Mouse (Mus musculus): Measurements from ENCODE around the gene Pax7. TPM values are rescaled to one million over a fixed set of nuclear protein-coding genes. Genes with fewer than 3 reads are reported as not detected.

Pax7 gene
- polyA plus RNA-seq, 1 experiment from 2014 or later, result not detected

GRCm38 (mm10) chr4:139771125-139771631 lies 62.1 kb downstream of the Pax7 start:
- Histone ChIP-seq H3K9ac (ENCODE audit: low read depth, low read length) (no peak overlapping the region), H3K4me2 (replicated peaks; ENCODE audit: low read depth, low read length) (no peak overlapping the region), H3K9me3 (ENCODE audit: control insufficient read depth, low read length) (no peaks in the 10 kb centered on the region), H3K27me3 (ENCODE audit: control insufficient read depth, insufficient read depth, low read length) (peaks cover 26% of the 10 kb centered on the region), H3K36me3 (ENCODE audit: control insufficient read depth, insufficient read depth, low read length) (no peaks in the 10 kb centered on the region), H3K4me3 (ENCODE audit: low read length) (no peak overlapping the region), H3K4me1 (ENCODE audit: control insufficient read depth, insufficient read depth, low read length) (no peaks in the 10 kb centered on the region), H3K27ac (ENCODE audit: low read depth, low read length) (no peak overlapping the region)
- ATAC-seq (ENCODE audit: low FRiP score, low TSS enrichment), result no peak
- 8% methylated on average over 9 of the region's 9 CpGs for WGBS

GRCm38 (mm10) chr4:139767823-139768222 lies 65.5 kb downstream of the Pax7 start:
- H3K9ac ChIP-seq (ENCODE audit: low read depth, low read length), result no peak overlapping the region
- H3K27me3 ChIP-seq (ENCODE audit: control insufficient read depth, insufficient read depth, low read length), result peaks cover 40% of the 10 kb centered on the region
- no peaks in the 10 kb centered on the region for H3K9me3 ChIP-seq (ENCODE audit: control insufficient read depth, low read length)
- H3K4me2 ChIP-seq (replicated peaks; ENCODE audit: low read depth, low read length), result no peak overlapping the region
- H3K27ac ChIP-seq (ENCODE audit: low read depth, low read length), result no peak overlapping the region
- 34% methylated on average over 5 of the region's 5 CpGs for WGBS
- no peaks in the 10 kb centered on the region for H3K4me1 ChIP-seq (ENCODE audit: control insufficient read depth, insufficient read depth, low read length)
- H3K36me3 ChIP-seq (ENCODE audit: control insufficient read depth, insufficient read depth, low read length), result no peaks in the 10 kb centered on the region
- no peak overlapping the region for H3K4me3 ChIP-seq (ENCODE audit: low read length)
- no peak for ATAC-seq (ENCODE audit: low FRiP score, low TSS enrichment)

GRCm38 (mm10) chr4:139767115-139767718 lies 66.1 kb downstream of the Pax7 start:
- WGBS, result 5% methylated on average over 18 of the region's 18 CpGs
- Histone ChIP-seq H3K4me3 (ENCODE audit: low read length) (no peak overlapping the region), H3K9ac (ENCODE audit: low read depth, low read length) (no peak overlapping the region), H3K27me3 (ENCODE audit: control insufficient read depth, insufficient read depth, low read length) (peaks cover 37% of the 10 kb centered on the region), H3K27ac (ENCODE audit: low read depth, low read length) (no peak overlapping the region), H3K9me3 (ENCODE audit: control insufficient read depth, low read length) (no peaks in the 10 kb centered on the region), H3K36me3 (ENCODE audit: control insufficient read depth, insufficient read depth, low read length) (no peaks in the 10 kb centered on the region), H3K4me2 (replicated peaks; ENCODE audit: low read depth, low read length) (no peak overlapping the region), H3K4me1 (ENCODE audit: control insufficient read depth, insufficient read depth, low read length) (no peaks in the 10 kb centered on the region)
- ATAC-seq (ENCODE audit: low FRiP score, low TSS enrichment), result no peak

GRCm38 (mm10) chr4:139761911-139762310 lies 71.4 kb downstream of the Pax7 start:
- no peak for ATAC-seq (ENCODE audit: low FRiP score, low TSS enrichment)
- H3K27me3 ChIP-seq (ENCODE audit: control insufficient read depth, insufficient read depth, low read length), result peaks cover 39% of the 10 kb centered on the region
- H3K9me3 ChIP-seq (ENCODE audit: control insufficient read depth, low read length), result no peaks in the 10 kb centered on the region
- H3K36me3 ChIP-seq (ENCODE audit: control insufficient read depth, insufficient read depth, low read length), result no peaks in the 10 kb centered on the region
- H3K9ac ChIP-seq (ENCODE audit: low read depth, low read length), result no peak overlapping the region
- H3K27ac ChIP-seq (ENCODE audit: low read depth, low read length), result no peak overlapping the region
- H3K4me3 ChIP-seq (ENCODE audit: low read length), result no peak overlapping the region
- WGBS, result 26% methylated on average over 13 of the region's 13 CpGs
- H3K4me1 ChIP-seq (ENCODE audit: control insufficient read depth, insufficient read depth, low read length), result no peaks in the 10 kb centered on the region
- no peak overlapping the region for H3K4me2 ChIP-seq (replicated peaks; ENCODE audit: low read depth, low read length)

GRCm38 (mm10) chr4:139760736-139761135 lies 72.6 kb downstream of the Pax7 start:
- Histone ChIP-seq H3K27me3 (ENCODE audit: control insufficient read depth, insufficient read depth, low read length) (peaks cover 41% of the 10 kb centered on the region), H3K4me2 (replicated peaks; ENCODE audit: low read depth, low read length) (no peak overlapping the region), H3K4me3 (ENCODE audit: low read length) (no peak overlapping the region), H3K4me1 (ENCODE audit: control insufficient read depth, insufficient read depth, low read length) (no peaks in the 10 kb centered on the region), H3K27ac (ENCODE audit: low read depth, low read length) (no peak overlapping the region), H3K9ac (ENCODE audit: low read depth, low read length) (no peak overlapping the region), H3K36me3 (ENCODE audit: control insufficient read depth, insufficient read depth, low read length) (no peaks in the 10 kb centered on the region), H3K9me3 (ENCODE audit: control insufficient read depth, low read length) (no peaks in the 10 kb centered on the region)
- ATAC-seq (ENCODE audit: low FRiP score, low TSS enrichment), result no peak
- 63% methylated on average over 11 of the region's 11 CpGs for WGBS

GRCm38 (mm10) chr4:139758512-139759340 lies 74.6 kb downstream of the Pax7 start:
- Histone ChIP-seq H3K9me3 (ENCODE audit: control insufficient read depth, low read length) (no peaks in the 10 kb centered on the region), H3K36me3 (ENCODE audit: control insufficient read depth, insufficient read depth, low read length) (no peaks in the 10 kb centered on the region), H3K4me3 (ENCODE audit: low read length) (no peak overlapping the region), H3K27ac (ENCODE audit: low read depth, low read length) (no peak overlapping the region), H3K4me1 (ENCODE audit: control insufficient read depth, insufficient read depth, low read length) (no peaks in the 10 kb centered on the region), H3K9ac (ENCODE audit: low read depth, low read length) (no peak overlapping the region), H3K4me2 (replicated peaks; ENCODE audit: low read depth, low read length) (no peak overlapping the region), H3K27me3 (ENCODE audit: control insufficient read depth, insufficient read depth, low read length) (peaks cover 45% of the 10 kb centered on the region)
- 16% methylated on average over 17 of the region's 17 CpGs for WGBS
- no peak for ATAC-seq (ENCODE audit: low FRiP score, low TSS enrichment)

- Histone ChIP-seq H3K4me2 (replicated peaks; ENCODE audit: low read depth, low read length) (no peak overlapping the region), H3K27ac (ENCODE audit: low read depth, low read length) (no peak overlapping the region), H3K4me3 (ENCODE audit: low read length) (no peak overlapping the region), H3K4me1 (ENCODE audit: control insufficient read depth, insufficient read depth, low read length) (no peaks in the 10 kb centered on the region), H3K36me3 (ENCODE audit: control insufficient read depth, insufficient read depth, low read length) (no peaks in the 10 kb centered on the region), H3K9me3 (ENCODE audit: control insufficient read depth, low read length) (no peaks in the 10 kb centered on the region), H3K9ac (ENCODE audit: low read depth, low read length) (no peak overlapping the region), H3K27me3 (ENCODE audit: control insufficient read depth, insufficient read depth, low read length) (peaks cover 34% of the 10 kb centered on the region)
- no peak for ATAC-seq (ENCODE audit: low FRiP score, low TSS enrichment)
- 9% methylated on average over 11 of the region's 13 CpGs for WGBS
Observed at GRCm38 (mm10) chr4:139756931-139757330, 76.4 kb downstream of the Pax7 start.

- H3K27ac ChIP-seq (ENCODE audit: low read depth, low read length), result no peak overlapping the region
- H3K9me3 ChIP-seq (ENCODE audit: control insufficient read depth, low read length), result no peaks in the 10 kb centered on the region
- no peak for ATAC-seq (ENCODE audit: low FRiP score, low TSS enrichment)
- no peaks in the 10 kb centered on the region for H3K4me1 ChIP-seq (ENCODE audit: control insufficient read depth, insufficient read depth, low read length)
- peaks cover 23% of the 10 kb centered on the region for H3K27me3 ChIP-seq (ENCODE audit: control insufficient read depth, insufficient read depth, low read length)
- WGBS, result 39% methylated on average over 11 of the region's 11 CpGs
- H3K36me3 ChIP-seq (ENCODE audit: control insufficient read depth, insufficient read depth, low read length), result no peaks in the 10 kb centered on the region
- H3K9ac ChIP-seq (ENCODE audit: low read depth, low read length), result no peak overlapping the region
- no peak overlapping the region for H3K4me2 ChIP-seq (replicated peaks; ENCODE audit: low read depth, low read length)
- no peak overlapping the region for H3K4me3 ChIP-seq (ENCODE audit: low read length)
Observed at GRCm38 (mm10) chr4:139754148-139754710, 79.1 kb downstream of the Pax7 start.

GRCm38 (mm10) chr4:139750926-139751325 lies 82.4 kb downstream of the Pax7 start:
- Histone ChIP-seq H3K9ac (ENCODE audit: low read depth, low read length) (no peak overlapping the region), H3K9me3 (ENCODE audit: control insufficient read depth, low read length) (no peaks in the 10 kb centered on the region), H3K27ac (ENCODE audit: low read depth, low read length) (no peak overlapping the region), H3K4me1 (ENCODE audit: control insufficient read depth, insufficient read depth, low read length) (no peaks in the 10 kb centered on the region), H3K4me3 (ENCODE audit: low read length) (no peak overlapping the region), H3K36me3 (ENCODE audit: control insufficient read depth, insufficient read depth, low read length) (no peaks in the 10 kb centered on the region), H3K4me2 (replicated peaks; ENCODE audit: low read depth, low read length) (no peak overlapping the region), H3K27me3 (ENCODE audit: control insufficient read depth, insufficient read depth, low read length) (peaks cover 12% of the 10 kb centered on the region; the same call in 1 of the 2 replicates)
- ATAC-seq (ENCODE audit: low FRiP score, low TSS enrichment), result no peak
- WGBS, result 80% methylated on average over 5 of the region's 5 CpGs
